Mouse (Mus musculus): ENCODE measurements around the gene Elmo3. TPM values are rescaled to one million over a fixed set of nuclear protein-coding genes. Genes with fewer than 3 reads are reported as not detected.

The Elmo3 gene
- polyA plus RNA-seq, 1 experiment from 2014 or later = 23.0 TPM

DNA sequence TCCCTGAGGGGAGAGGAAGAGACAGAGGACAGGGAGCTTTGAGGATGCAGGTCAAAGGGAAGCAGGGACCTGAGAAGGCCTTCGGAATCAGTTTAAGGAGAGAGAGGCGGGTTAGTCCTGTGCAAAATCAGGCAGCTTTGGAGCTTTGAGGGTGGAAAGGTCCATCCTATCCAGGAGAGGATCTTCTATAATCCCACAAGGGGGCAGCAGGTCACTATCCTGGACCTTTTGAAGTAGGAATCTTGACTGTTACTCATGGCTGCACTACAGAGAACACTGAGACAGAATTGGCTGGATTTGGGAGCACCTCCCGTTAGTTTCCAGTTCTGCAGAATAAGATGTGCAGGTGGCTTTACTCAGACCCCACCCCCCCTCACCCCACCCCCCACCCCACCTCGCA, 54.2 kb downstream of the Elmo3 start:
- peak; percentile 80 for DNase-seq (ENCODE audit: low spot score)

More for the DNA sequence above, 54.2 kb downstream of the Elmo3 start:
- no peak overlapping the region for H3K4me2 ChIP-seq (replicated peaks; ENCODE audit: low read depth, low read length)
- peak; percentile 72 for ATAC-seq
- H3K27ac ChIP-seq (ENCODE audit: low read length) = no peak overlapping the region
- WGBS = 47% methylated on average over 4 of the region's 4 CpGs
- H3K27me3 ChIP-seq (replicated peaks; ENCODE audit: insufficient read depth, low read length) = no peaks in the 10 kb centered on the region
- no peaks in the 10 kb centered on the region for H3K4me1 ChIP-seq (ENCODE audit: insufficient read depth, low read depth, low read length)
- no peak overlapping the region for H3K4me3 ChIP-seq (ENCODE audit: low read depth, low read length)
- TF ChIP-seq EP300 (IDR thresholded peaks at IDR 0.05) = no peak
- peak; percentile 74 for TF ChIP-seq CTCF (IDR thresholded peaks at IDR 0.05)
- no peak overlapping the region for H3K9ac ChIP-seq (replicated peaks; ENCODE audit: low read depth)
- H3K9me3 ChIP-seq (ENCODE audit: low read length) = no peaks in the 10 kb centered on the region
- H3K36me3 ChIP-seq (ENCODE audit: insufficient read depth, low read length) = no peaks in the 10 kb centered on the region

MicroRNA genes within 50 kb of the gene (microRNA counts, 519-probe panel; counts per million panel counts)
- microRNA mmu-miR-328 = 3,085 counts per million, percentile 15 among the panel's probes with 10 or more counts

Small RNAs within 50 kb of the gene (microRNA-seq; reads per million reads assigned to microRNA genes)
- gene Gm27320 (not detected), gene Mir328 (309 reads per million, percentile 61 among the genes with 10 or more reads in this experiment)

Other genes with a start within 250 kb of the Elmo3 start
- gene Ces3b, start 221.8 kb upstream of the Elmo3 start, polyA plus RNA-seq (2015; fragmentation: Nextera tagmentation; extraction: Ambion mirVana) = not detected in 2 replicates
- gene Ces4a, start 173.8 kb upstream of the Elmo3 start, polyA plus RNA-seq (2015; fragmentation: Nextera tagmentation; extraction: Ambion mirVana) = not detected in 2 replicates
- 29.0 and 31.5 TPM in 2 replicates for gene Cbfb, start 134.9 kb upstream of the Elmo3 start, polyA plus RNA-seq (2015; fragmentation: Nextera tagmentation; extraction: Ambion mirVana)
- gene D230025D16Rik, start 80.5 kb upstream of the Elmo3 start, polyA plus RNA-seq (2015; fragmentation: Nextera tagmentation; extraction: Ambion mirVana) = 82.6 and 91.3 TPM in 2 replicates
- gene B3gnt9, start 50.4 kb upstream of the Elmo3 start, polyA plus RNA-seq (2015; fragmentation: Nextera tagmentation; extraction: Ambion mirVana) = 24.6 and 24.8 TPM in 2 replicates
- gene Tradd, start 41.0 kb upstream of the Elmo3 start, polyA plus RNA-seq (2015; fragmentation: Nextera tagmentation; extraction: Ambion mirVana) = 35.5 and 35.8 TPM in 2 replicates
- gene Fbxl8, start 41.0 kb upstream of the Elmo3 start, polyA plus RNA-seq (2015; fragmentation: Nextera tagmentation; extraction: Ambion mirVana) = 6.0 and 6.6 TPM in 2 replicates
- gene Hsf4, start 35.8 kb upstream of the Elmo3 start, polyA plus RNA-seq (2015; fragmentation: Nextera tagmentation; extraction: Ambion mirVana) = 1.7 and 2.0 TPM in 2 replicates
- gene Nol3, start 29.5 kb upstream of the Elmo3 start, polyA plus RNA-seq (2015; fragmentation: Nextera tagmentation; extraction: Ambion mirVana) = 1.3 and 1.5 TPM in 2 replicates
- gene 4931428F04Rik, start 15.7 kb upstream of the Elmo3 start, polyA plus RNA-seq (2015; fragmentation: Nextera tagmentation; extraction: Ambion mirVana) = 2.4 and 2.7 TPM in 2 replicates
- gene Exoc3l, start 9.5 kb upstream of the Elmo3 start, polyA plus RNA-seq (2015; fragmentation: Nextera tagmentation; extraction: Ambion mirVana) = 34.5 and 34.6 TPM in 2 replicates
- gene E2f4, start 7.9 kb upstream of the Elmo3 start, polyA plus RNA-seq (2015; fragmentation: Nextera tagmentation; extraction: Ambion mirVana) = 29.8 and 32.7 TPM in 2 replicates
- gene Lrrc29, start 20.7 kb downstream of the Elmo3 start, polyA plus RNA-seq (2015; fragmentation: Nextera tagmentation; extraction: Ambion mirVana) = 4.2 and 7.5 TPM in 2 replicates
- 116 and 141 TPM in 2 replicates for gene Tmem208, start 20.8 kb downstream of the Elmo3 start, polyA plus RNA-seq (2015; fragmentation: Nextera tagmentation; extraction: Ambion mirVana)
- gene Fhod1, start 42.4 kb downstream of the Elmo3 start, polyA plus RNA-seq (2015; fragmentation: Nextera tagmentation; extraction: Ambion mirVana) = 8.7 and 10.5 TPM in 2 replicates
- gene Slc9a5, start 43.2 kb downstream of the Elmo3 start, polyA plus RNA-seq (2015; fragmentation: Nextera tagmentation; extraction: Ambion mirVana) = 1.7 and 1.9 TPM in 2 replicates
- gene Plekhg4, start 67.7 kb downstream of the Elmo3 start, polyA plus RNA-seq (2015; fragmentation: Nextera tagmentation; extraction: Ambion mirVana) = 0.20 and 0.26 TPM in 2 replicates
- gene Kctd19, start 107.9 kb downstream of the Elmo3 start, polyA plus RNA-seq (2015; fragmentation: Nextera tagmentation; extraction: Ambion mirVana) = 0.14 and 0.38 TPM in 2 replicates
- 3.7 and 3.9 TPM in 2 replicates for gene Lrrc36, start 108.0 kb downstream of the Elmo3 start, polyA plus RNA-seq (2015; fragmentation: Nextera tagmentation; extraction: Ambion mirVana)
- gene Tppp3, start 165.9 kb downstream of the Elmo3 start, polyA plus RNA-seq (2015; fragmentation: Nextera tagmentation; extraction: Ambion mirVana) = 675 and 696 TPM in 2 replicates
- 40.6 and 41.7 TPM in 2 replicates for gene Zdhhc1, start 191.3 kb downstream of the Elmo3 start, polyA plus RNA-seq (2015; fragmentation: Nextera tagmentation; extraction: Ambion mirVana)
- gene Hsd11b2, start 213.2 kb downstream of the Elmo3 start, polyA plus RNA-seq (2015; fragmentation: Nextera tagmentation; extraction: Ambion mirVana) = 1.8 and 2.9 TPM in 2 replicates